Mouse (Mus musculus): ENCODE data around the gene Tbrg1. TPM values are rescaled to one million over a fixed set of nuclear protein-coding genes. Genes with fewer than 3 reads are reported as not detected.

Tbrg1 gene
- polyA plus RNA-seq, 1 experiment = 34.6 TPM

GRCm38 (mm10) chr9:37669678-37670077 is 12.6 kb upstream of the Tbrg1 start:
- no peaks in the 10 kb centered on the region for H3K36me3 ChIP-seq (ENCODE audit: control insufficient read depth, insufficient read depth, low read length)
- no peak for DNase-seq
- no peaks in the 10 kb centered on the region for H3K27me3 ChIP-seq (replicated peaks; ENCODE audit: control insufficient read depth, insufficient read depth, low read length)
- no peak overlapping the region for H3K4me3 ChIP-seq (ENCODE audit: insufficient read depth, low read depth, low read length)
- whole genome bisulfite sequencing = 28% methylated on average over 4 of the region's 4 CpGs
- H3K4me1 ChIP-seq (ENCODE audit: control insufficient read depth, insufficient read depth, low read length) = no peaks in the 10 kb centered on the region
- H3K27ac ChIP-seq (ENCODE audit: insufficient read depth, low read depth, low read length) = no peak overlapping the region
- TF ChIP-seq CTCF (conservative IDR thresholded peaks at IDR 0.05; ENCODE audit: insufficient read depth, insufficient read length, low read depth, low read length) (no peak), POLR2A (IDR thresholded peaks at IDR 0.05; ENCODE audit: low read depth, low read length) (no peak)

DNA sequence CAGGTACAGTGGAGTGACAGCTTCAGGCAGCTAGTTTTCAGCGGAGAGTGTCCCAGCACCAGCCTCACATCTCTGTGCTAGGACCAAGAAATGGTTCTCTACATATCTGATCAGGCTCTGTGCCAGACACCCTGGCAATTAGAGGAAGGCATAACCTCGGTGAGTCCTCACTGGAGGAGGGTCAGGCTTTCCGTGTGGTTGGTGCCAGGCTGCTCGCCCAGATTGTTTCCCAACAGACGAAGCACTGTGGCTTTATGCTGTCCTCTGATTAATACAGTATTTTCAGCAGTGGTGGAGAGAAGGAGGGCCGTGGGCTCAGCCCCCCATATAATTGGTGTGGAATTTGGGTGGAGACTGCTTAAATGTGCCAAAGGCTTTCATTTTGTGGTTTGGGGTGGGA is 12.0 kb upstream of the Tbrg1 start, which contains the start of gene Panx3:
Panx3 (minus strand) TSS at position 121 of the 400 bp plus-strand sequence.
- Histone ChIP-seq H3K4me3 (ENCODE audit: insufficient read depth, low read depth, low read length) (no peak within 1 kb of the TSS), H3K27me3 (replicated peaks; ENCODE audit: control insufficient read depth, insufficient read depth, low read length) (no peaks in the 10 kb centered on the region), H3K36me3 (ENCODE audit: control insufficient read depth, insufficient read depth, low read length) (no peaks in the 10 kb centered on the region), H3K4me1 (ENCODE audit: control insufficient read depth, insufficient read depth, low read length) (no peaks in the 10 kb centered on the region), H3K27ac (ENCODE audit: insufficient read depth, low read depth, low read length) (no peak within 1 kb of the TSS)
- WGBS = 56% methylated on average over 6 of the region's 6 CpGs
- no peak for DNase-seq
- no peak for TF ChIP-seq CTCF (conservative IDR thresholded peaks at IDR 0.05; ENCODE audit: insufficient read depth, insufficient read length, low read depth, low read length)
- no peak for TF ChIP-seq POLR2A (IDR thresholded peaks at IDR 0.05; ENCODE audit: low read depth, low read length)

- no peaks in the 10 kb centered on the region for H3K36me3 ChIP-seq (ENCODE audit: control insufficient read depth, insufficient read depth, low read length)
- 64% methylated on average over 7 of the region's 7 CpGs for WGBS
- H3K27ac ChIP-seq (ENCODE audit: insufficient read depth, low read depth, low read length) = no peak overlapping the region
- H3K27me3 ChIP-seq (replicated peaks; ENCODE audit: control insufficient read depth, insufficient read depth, low read length) = no peaks in the 10 kb centered on the region
- DNase-seq = no peak
- no peak overlapping the region for H3K4me3 ChIP-seq (ENCODE audit: insufficient read depth, low read depth, low read length)
- no peak for TF ChIP-seq CTCF (conservative IDR thresholded peaks at IDR 0.05; ENCODE audit: insufficient read depth, insufficient read length, low read depth, low read length)
- TF ChIP-seq POLR2A (IDR thresholded peaks at IDR 0.05; ENCODE audit: low read depth, low read length) = no peak
- no peaks in the 10 kb centered on the region for H3K4me1 ChIP-seq (ENCODE audit: control insufficient read depth, insufficient read depth, low read length)
Measured at GRCm38 (mm10) chr9:37666045-37666444, 8.9 kb upstream of the Tbrg1 start.

GRCm38 (mm10) chr9:37664604-37665003 is 7.5 kb upstream of the Tbrg1 start:
- no peak for DNase-seq
- no peaks in the 10 kb centered on the region for H3K36me3 ChIP-seq (ENCODE audit: control insufficient read depth, insufficient read depth, low read length)
- TF ChIP-seq POLR2A (IDR thresholded peaks at IDR 0.05; ENCODE audit: low read depth, low read length) (no peak), CTCF (conservative IDR thresholded peaks at IDR 0.05; ENCODE audit: insufficient read depth, insufficient read length, low read depth, low read length) (no peak)
- 70% methylated on average over 2 of the region's 2 CpGs for WGBS
- no peaks in the 10 kb centered on the region for H3K27me3 ChIP-seq (replicated peaks; ENCODE audit: control insufficient read depth, insufficient read depth, low read length)
- H3K4me1 ChIP-seq (ENCODE audit: control insufficient read depth, insufficient read depth, low read length) = no peaks in the 10 kb centered on the region
- no peak overlapping the region for H3K27ac ChIP-seq (ENCODE audit: insufficient read depth, low read depth, low read length)
- no peak overlapping the region for H3K4me3 ChIP-seq (ENCODE audit: insufficient read depth, low read depth, low read length)

DNA sequence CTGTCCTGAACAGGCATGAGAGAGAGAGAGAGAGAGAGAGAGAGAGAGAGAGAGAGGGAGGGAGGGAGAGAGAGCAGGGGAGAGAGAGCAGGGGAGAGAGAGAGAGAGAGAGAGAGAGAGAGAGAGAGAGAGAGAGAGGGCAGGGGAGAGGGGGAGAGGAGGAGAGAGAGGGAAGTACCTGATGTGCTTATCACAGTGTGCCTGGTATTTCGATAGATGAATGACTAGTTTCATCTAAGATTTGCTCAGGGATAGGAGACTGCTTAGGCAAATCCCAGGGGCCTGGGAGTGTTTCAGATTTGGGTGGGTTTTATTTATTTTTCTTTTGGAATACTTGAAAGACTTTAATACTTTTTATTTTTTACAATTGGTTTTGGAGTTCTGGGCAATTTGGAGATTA is 6.1 kb upstream of the Tbrg1 start:
- 82% methylated on average over 1 of the region's 1 CpGs for WGBS
- Histone ChIP-seq H3K4me3 (ENCODE audit: insufficient read depth, low read depth, low read length) (no peak overlapping the region), H3K4me1 (ENCODE audit: control insufficient read depth, insufficient read depth, low read length) (no peaks in the 10 kb centered on the region), H3K27ac (ENCODE audit: insufficient read depth, low read depth, low read length) (no peak overlapping the region), H3K36me3 (ENCODE audit: control insufficient read depth, insufficient read depth, low read length) (no peaks in the 10 kb centered on the region), H3K27me3 (replicated peaks; ENCODE audit: control insufficient read depth, insufficient read depth, low read length) (no peaks in the 10 kb centered on the region)
- no peak for DNase-seq
- no peak for TF ChIP-seq CTCF (conservative IDR thresholded peaks at IDR 0.05; ENCODE audit: insufficient read depth, insufficient read length, low read depth, low read length)
- no peak for TF ChIP-seq POLR2A (IDR thresholded peaks at IDR 0.05; ENCODE audit: low read depth, low read length)

GRCm38 (mm10) chr9:37659413-37659812 is 2.3 kb upstream of the Tbrg1 start:
- 88% methylated on average over 6 of the region's 6 CpGs for WGBS
- no peak for DNase-seq
- H3K4me3 ChIP-seq (ENCODE audit: insufficient read depth, low read depth, low read length) = no peak overlapping the region
- H3K4me1 ChIP-seq (ENCODE audit: control insufficient read depth, insufficient read depth, low read length) = no peaks in the 10 kb centered on the region
- TF ChIP-seq CTCF (conservative IDR thresholded peaks at IDR 0.05; ENCODE audit: insufficient read depth, insufficient read length, low read depth, low read length) (no peak), POLR2A (IDR thresholded peaks at IDR 0.05; ENCODE audit: low read depth, low read length) (no peak)
- H3K27ac ChIP-seq (ENCODE audit: insufficient read depth, low read depth, low read length) = no peak overlapping the region
- H3K36me3 ChIP-seq (ENCODE audit: control insufficient read depth, insufficient read depth, low read length) = no peaks in the 10 kb centered on the region; the same call in 1 of the 2 replicates
- H3K27me3 ChIP-seq (replicated peaks; ENCODE audit: control insufficient read depth, insufficient read depth, low read length) = no peaks in the 10 kb centered on the region

DNA sequence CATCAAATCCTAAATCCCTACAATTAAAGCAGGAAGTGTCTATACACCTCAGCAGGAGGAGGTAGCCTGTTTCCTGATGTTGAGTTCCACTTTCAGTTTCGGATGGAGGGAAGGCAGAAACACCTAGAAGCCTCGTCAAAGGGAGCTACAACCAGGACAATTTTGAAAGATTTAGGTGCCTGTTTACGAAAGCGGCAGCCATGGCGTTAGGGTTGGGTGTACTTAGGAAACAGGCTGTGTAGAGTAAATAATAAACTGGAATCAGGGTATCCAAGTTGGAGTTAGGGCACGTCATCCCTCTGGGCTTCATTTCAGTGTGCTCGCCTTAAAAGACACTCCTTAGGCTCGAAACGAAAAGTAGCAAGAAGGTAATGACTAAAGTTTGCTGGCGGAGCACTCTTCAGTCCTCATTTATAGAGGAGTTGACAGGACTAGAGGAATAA is 652 bp downstream of the Tbrg1 start:
- DNase-seq = peak; percentile 35

More for the DNA sequence above, 652 bp downstream of the Tbrg1 start:
- Histone ChIP-seq H3K4me3 (ENCODE audit: insufficient read depth, low read depth, low read length) (peak overlapping the region; percentile 75), H3K27me3 (replicated peaks; ENCODE audit: control insufficient read depth, insufficient read depth, low read length) (no peaks in the 10 kb centered on the region), H3K36me3 (ENCODE audit: control insufficient read depth, insufficient read depth, low read length) (peaks cover 6% of the 10 kb centered on the region), H3K27ac (ENCODE audit: insufficient read depth, low read depth, low read length) (peak overlapping the region; percentile 58; the same call in 1 of the 2 replicates), H3K4me1 (ENCODE audit: control insufficient read depth, insufficient read depth, low read length) (no peaks in the 10 kb centered on the region)
- 2% methylated on average over 10 of the region's 10 CpGs for WGBS
- TF ChIP-seq CTCF (conservative IDR thresholded peaks at IDR 0.05; ENCODE audit: insufficient read depth, insufficient read length, low read depth, low read length) = no peak
- no peak for TF ChIP-seq POLR2A (IDR thresholded peaks at IDR 0.05; ENCODE audit: low read depth, low read length)

Measured in kidney, adult 2 months (tissue).